Mouse (Mus musculus) small intestine, adult 2 months (tissue): ENCODE data around the gene Pde4dip.

Experiments
- CTCF ChIP-seq: fragments of 200-500 bp; IDR thresholded peaks from 2 replicates; pipeline ENCODE4 v1.5.1; 2012; ENCODE audit warnings: low read depth, mild to moderate bottlenecking, control low read depth, inconsistent platforms, low read length, moderate library complexity, mixed read lengths; ENCODE audit not compliant: insufficient replicate concordance, insufficient read length; ENCODE audit errors: extremely low read depth
- POLR2A ChIP-seq: fragments of 200-500 bp; IDR thresholded peaks from 2 replicates; pipeline ENCODE4 v1.6.1; 2012; ENCODE audit warnings: low read depth, mild to moderate bottlenecking, control low read depth, inconsistent platforms, low read length, moderate library complexity

- peak; percentile 89 for TF ChIP-seq POLR2A
- no peak for TF ChIP-seq CTCF
These were observed 12.3 kb upstream of the Pde4dip start, which contains the start of gene Sec22b for GRCm38 (mm10) chr3:97900516-97901490.
